Mouse (Mus musculus) lung, postnatal 0 days (tissue): ENCODE results near the gene Sestd1. TPM values are rescaled to one million over a fixed set of nuclear protein-coding genes. Genes with fewer than 3 reads are reported as not detected.

Source experiments
- ATAC-seq: fragments of 200-750 bp; cut with Nextera tagmentation; 2 replicates; pipeline ENCODE4 v1.8.0; 2017; ENCODE audit warnings: moderate library complexity
- DNase-seq: peaks from one replicate; pipeline ENCODE4 v3.0.0-alpha.2; 2016; ENCODE audit warnings: low spot score
- H3K27ac ChIP-seq: fragments of 300-500 bp; sonication (generic); 2 replicates; pipeline ENCODE4 v1.5.1; 2014; ENCODE audit warnings: antibody characterized with exemption, mild to moderate bottlenecking, low read length, mixed read lengths
- H3K27me3 ChIP-seq: fragments of 300-500 bp; sonication (generic); replicated peaks from 2 replicates; pipeline ENCODE4 v1.6.1; 2014; ENCODE audit warnings: low read length, mixed read lengths; ENCODE audit not compliant: insufficient read depth
- H3K36me3 ChIP-seq: fragments of 300-500 bp; sonication (generic); 2 replicates; pipeline ENCODE4 v1.6.1; 2014; ENCODE audit warnings: low read length, mixed read lengths; ENCODE audit not compliant: insufficient read depth
- H3K4me1 ChIP-seq: fragments of 300-500 bp; sonication (generic); 2 replicates; pipeline ENCODE4 v1.6.1; 2014; ENCODE audit warnings: antibody characterized with exemption, low read depth, low read length, mixed read lengths; ENCODE audit not compliant: insufficient read depth
- H3K4me2 ChIP-seq: fragments of 300-500 bp; sonication (generic); replicated peaks from 2 replicates; pipeline ENCODE4 v1.6.1; 2014; ENCODE audit warnings: low read depth, mild to moderate bottlenecking, low read length, moderate library complexity, mixed read lengths
- H3K4me3 ChIP-seq: fragments of 300-500 bp; sonication (generic); 2 replicates; pipeline ENCODE4 v1.5.1; 2014; ENCODE audit warnings: low read depth, low read length
- H3K9ac ChIP-seq: fragments of 300-500 bp; sonication (generic); replicated peaks from 2 replicates; pipeline ENCODE4 v1.6.1; 2014; ENCODE audit warnings: low read depth, mild to moderate bottlenecking
- H3K9me3 ChIP-seq: fragments of 300-500 bp; sonication (generic); 2 replicates; pipeline ENCODE4 v1.6.1; 2016; ENCODE audit warnings: low read length, mixed read lengths
- CTCF ChIP-seq: IDR thresholded peaks from 2 replicates; pipeline ENCODE4 v1.5.1; 2016; ENCODE audit warnings: antibody characterized with exemption, mild to moderate bottlenecking
- EP300 ChIP-seq: IDR thresholded peaks from 2 replicates; pipeline ENCODE4 v1.6.1; 2016; ENCODE audit warnings: antibody characterized with exemption, mild to moderate bottlenecking, control low read depth
- WGBS: fragments of 180-500 bp; shearing (Covaris S2); extraction: QIAGEN DNeasy Blood & Tissue Kit; methylation state at CpG from one replicate; pipeline ENCODE4 v1.1.7; 2014; 5-methylcytosine and 5-hydroxymethylcytosine counted together
- polyA plus RNA-seq: library from polyadenylated mRNA; unstranded; fragments of >200 nt; fragmentation: Nextera tagmentation; extraction: Ambion mirVana; gene quantifications from 2 replicates; pipeline ENCODE4 v1.2.1, GENCODE M21; 2015

The Sestd1 gene
- polyA plus RNA-seq, 1 experiment from 2014 or later = 11.8 TPM

GRCm38 (mm10) chr2:77253227-77253626, 27.2 kb downstream of the Sestd1 start:
- H3K27ac ChIP-seq = no peak overlapping the region
- H3K4me1 ChIP-seq = no peaks in the 10 kb centered on the region
- DNase-seq = no peak
- no peaks in the 10 kb centered on the region for H3K27me3 ChIP-seq
- no peak for ATAC-seq
- H3K36me3 ChIP-seq = no peaks in the 10 kb centered on the region
- WGBS = 81% methylated on average over 6 of the region's 6 CpGs
- H3K4me3 ChIP-seq = no peak overlapping the region
- TF ChIP-seq CTCF (no peak), EP300 (no peak)
- H3K9me3 ChIP-seq = no peaks in the 10 kb centered on the region
- no peak overlapping the region for H3K9ac ChIP-seq
- no peak overlapping the region for H3K4me2 ChIP-seq

DNA sequence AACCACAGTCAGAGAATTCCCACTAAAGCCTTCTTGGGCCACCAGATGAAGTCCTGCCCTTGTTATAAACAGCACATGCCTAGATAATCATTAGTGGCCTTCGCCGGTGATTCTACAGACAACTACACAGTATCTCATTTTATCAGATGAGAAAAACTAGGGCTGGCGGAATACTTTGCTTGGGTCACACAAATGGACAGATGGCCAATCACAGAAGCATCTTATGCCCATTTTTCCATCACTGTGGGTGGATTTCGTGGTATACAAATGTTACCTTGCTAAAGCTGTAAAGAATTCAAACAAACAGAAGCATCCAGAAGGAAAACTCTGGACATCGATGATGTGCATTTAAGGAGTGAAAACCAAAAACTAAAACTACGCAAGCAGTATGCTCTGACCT, 28.7 kb downstream of the Sestd1 start:
- Histone ChIP-seq H3K9ac (no peak overlapping the region), H3K4me1 (no peaks in the 10 kb centered on the region), H3K4me2 (no peak overlapping the region), H3K27me3 (no peaks in the 10 kb centered on the region), H3K36me3 (no peaks in the 10 kb centered on the region), H3K27ac (no peak overlapping the region), H3K9me3 (no peaks in the 10 kb centered on the region), H3K4me3 (no peak overlapping the region)
- DNase-seq (no peak), ATAC-seq (no peak)
- WGBS = 91% methylated on average over 6 of the region's 6 CpGs
- TF ChIP-seq EP300 (no peak), CTCF (no peak)

DNA sequence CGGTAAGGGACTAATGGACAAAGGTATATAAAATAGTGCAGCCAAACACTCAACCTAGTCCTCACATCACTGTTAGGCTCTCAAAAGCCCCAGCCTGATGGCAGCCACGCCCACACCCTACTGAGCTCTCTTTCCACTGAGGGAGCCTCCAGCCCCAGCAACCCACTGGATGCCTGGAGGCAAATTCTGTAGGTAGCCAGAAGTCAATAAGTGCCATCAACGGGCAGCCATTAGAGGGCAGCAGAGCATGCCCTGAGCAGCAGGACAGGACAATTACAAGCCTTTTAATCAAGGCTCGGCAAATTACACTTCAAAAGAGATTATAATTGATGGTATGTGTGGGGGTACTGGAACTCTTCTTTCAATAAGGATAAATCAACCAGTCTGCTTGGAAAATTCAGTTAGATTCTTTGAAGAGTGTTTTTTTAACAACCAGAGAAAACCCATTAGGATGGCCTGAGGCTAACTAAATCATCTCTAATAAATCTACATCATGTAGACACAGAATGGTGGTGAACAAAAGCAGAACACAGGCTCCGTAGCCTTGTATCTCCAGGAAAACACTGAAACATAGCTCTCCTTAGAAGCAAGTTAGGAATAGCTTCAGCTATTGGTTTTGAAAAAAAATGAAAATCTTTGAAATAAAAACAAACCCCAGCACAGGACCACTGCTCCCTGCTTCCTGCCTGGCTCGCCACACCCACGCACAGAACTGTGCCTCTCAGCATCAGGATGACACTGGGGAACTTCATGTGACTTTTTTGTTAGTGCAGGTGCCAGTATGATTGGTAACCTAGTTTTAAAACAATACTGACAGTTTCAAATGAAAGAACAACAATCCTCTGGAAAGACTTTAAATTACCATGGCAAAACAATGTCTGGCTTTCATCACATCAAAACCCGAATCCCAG, 30.4 kb downstream of the Sestd1 start:
- no peak for TF ChIP-seq EP300
- peak; percentile 89 for TF ChIP-seq CTCF
- H3K27me3 ChIP-seq = no peaks in the 10 kb centered on the region
- H3K4me3 ChIP-seq = no peak overlapping the region
- WGBS = 48% methylated on average over 8 of the region's 8 CpGs
- H3K9me3 ChIP-seq = no peaks in the 10 kb centered on the region
- no peak overlapping the region for H3K27ac ChIP-seq
- no peak overlapping the region for H3K4me2 ChIP-seq
- H3K9ac ChIP-seq = no peak overlapping the region
- peaks cover 4% of the 10 kb centered on the region; the same call in 1 of the 2 replicates for H3K4me1 ChIP-seq
- no peaks in the 10 kb centered on the region for H3K36me3 ChIP-seq
- ATAC-seq (0 out of 2 replicates have a peak, but pooled peaks have one; percentile 47), DNase-seq (peak; percentile 70)

GRCm38 (mm10) chr2:77248416-77248815, 32.0 kb downstream of the Sestd1 start:
- H3K9me3 ChIP-seq = no peaks in the 10 kb centered on the region
- H3K4me1 ChIP-seq = peaks cover 4% of the 10 kb centered on the region; the same call in 1 of the 2 replicates
- H3K36me3 ChIP-seq = no peaks in the 10 kb centered on the region
- H3K9ac ChIP-seq = no peak overlapping the region
- WGBS = 86% methylated on average over 1 of the region's 1 CpGs
- no peak overlapping the region for H3K4me2 ChIP-seq
- no peak for DNase-seq
- ATAC-seq = no peak
- H3K27ac ChIP-seq = no peak overlapping the region
- no peak for TF ChIP-seq EP300
- no peak for TF ChIP-seq CTCF
- H3K27me3 ChIP-seq = no peaks in the 10 kb centered on the region
- H3K4me3 ChIP-seq = no peak overlapping the region

GRCm38 (mm10) chr2:77247200-77247830, 33.1 kb downstream of the Sestd1 start:
- 90% methylated on average over 10 of the region's 10 CpGs for WGBS
- no peaks in the 10 kb centered on the region for H3K27me3 ChIP-seq
- no peak for TF ChIP-seq CTCF
- TF ChIP-seq EP300 = no peak
- DNase-seq (no peak), ATAC-seq (no peak)
- no peak overlapping the region for H3K4me3 ChIP-seq
- no peak overlapping the region for H3K9ac ChIP-seq
- no peak overlapping the region for H3K27ac ChIP-seq
- H3K36me3 ChIP-seq = no peaks in the 10 kb centered on the region
- H3K9me3 ChIP-seq = no peaks in the 10 kb centered on the region
- H3K4me2 ChIP-seq = no peak overlapping the region
- peaks cover 4% of the 10 kb centered on the region; the same call in 1 of the 2 replicates for H3K4me1 ChIP-seq

GRCm38 (mm10) chr2:77245806-77246205, 34.6 kb downstream of the Sestd1 start:
- no peak overlapping the region for H3K4me2 ChIP-seq
- no peak for DNase-seq
- H3K9me3 ChIP-seq = no peaks in the 10 kb centered on the region
- H3K27ac ChIP-seq = no peak overlapping the region
- 66% methylated on average over 3 of the region's 3 CpGs for WGBS
- peaks cover 4% of the 10 kb centered on the region; the same call in 1 of the 2 replicates for H3K4me1 ChIP-seq
- no peak overlapping the region for H3K9ac ChIP-seq
- no peak for ATAC-seq
- TF ChIP-seq EP300 = no peak
- TF ChIP-seq CTCF = no peak
- no peaks in the 10 kb centered on the region for H3K27me3 ChIP-seq
- H3K36me3 ChIP-seq = no peaks in the 10 kb centered on the region
- no peak overlapping the region for H3K4me3 ChIP-seq
